Mouse (Mus musculus) ES-E14 (cell line): ENCODE measurements at regions not wholly inside any gene's neighbourhood (a gene's known extent, or its start where the extent isn't known, plus 50 kb on each side); places are given as distances from the start of the nearest gene placed in this dataset.

Source experiments
- DNase-seq: peaks from one replicate; pipeline ENCODE4 v3.0.0-alpha.2; 2013; ENCODE audit warnings: low read depth, low spot score
- H3K27ac ChIP-seq: 2 replicates; pipeline ENCODE4 v1.5.1; 2012; ENCODE audit warnings: low read depth, mild to moderate bottlenecking, low read length, moderate library complexity, mixed read lengths; ENCODE audit not compliant: poor library complexity, insufficient read depth, severe bottlenecking
- H3K36me3 ChIP-seq: 2 replicates; pipeline ENCODE4 v1.6.1; 2012; ENCODE audit warnings: mild to moderate bottlenecking, low read length, moderate library complexity, mixed read lengths; ENCODE audit not compliant: control insufficient read depth, poor library complexity, insufficient read depth, severe bottlenecking
- H3K4me1 ChIP-seq, 2 experiments: fragments of 150-350 bp in 1 of 2; sonication (generic) in 1 of 2; 2 replicates each; pipeline ENCODE4 v1.6.1; 2012; ENCODE audit warnings: low read length in 2 of 2, mild to moderate bottlenecking in 1 of 2, mixed read lengths in 1 of 2; ENCODE audit not compliant: control insufficient read depth in 2 of 2, insufficient read depth in 2 of 2, poor library complexity in 1 of 2
- H3K4me3 ChIP-seq, 2 experiments: fragments of 150-350 bp in 1 of 2; sonication (generic) in 1 of 2; 2 replicates each; pipeline ENCODE4 v1.5.1; 2012; ENCODE audit warnings: low read length in 2 of 2, low read depth in 1 of 2, mild to moderate bottlenecking in 1 of 2, mixed read lengths in 1 of 2; ENCODE audit not compliant: insufficient read depth in 1 of 2, poor library complexity in 1 of 2, severe bottlenecking in 1 of 2
- H3K9ac ChIP-seq: 2 replicates; pipeline ENCODE4 v1.6.1; 2012; ENCODE audit warnings: low read depth, mild to moderate bottlenecking, low read length, mixed read lengths; ENCODE audit not compliant: poor library complexity, insufficient read depth, severe bottlenecking
- H3K9me3 ChIP-seq: fragments of 150-350 bp; sonication (generic); 2 replicates; pipeline ENCODE4 v1.6.1; 2012; ENCODE audit warnings: low read depth, mild to moderate bottlenecking, low read length; ENCODE audit not compliant: control insufficient read depth, insufficient read depth
- CHD2 ChIP-seq: IDR thresholded peaks from 2 replicates; pipeline ENCODE4 v1.6.1; 2014; ENCODE audit warnings: mild to moderate bottlenecking, low read depth, low read length, inconsistent platforms
- HCFC1 ChIP-seq: IDR thresholded peaks from 2 replicates; pipeline ENCODE4 v1.6.1; 2012; ENCODE audit warnings: low read length, inconsistent platforms, borderline replicate concordance; ENCODE audit not compliant: insufficient read depth
- MAFK ChIP-seq: IDR thresholded peaks from 2 replicates; pipeline ENCODE4 v1.6.1; 2014; ENCODE audit warnings: mild to moderate bottlenecking, low read depth, low read length, inconsistent platforms; ENCODE audit not compliant: insufficient read depth
- ZC3H11A ChIP-seq: IDR thresholded peaks from 2 replicates; pipeline ENCODE4 v1.6.1; 2012; ENCODE audit warnings: low read depth, mild to moderate bottlenecking, inconsistent platforms, low read length, borderline replicate concordance
- ZNF384 ChIP-seq: IDR thresholded peaks from 2 replicates; pipeline ENCODE4 v1.6.1; 2012; ENCODE audit warnings: low read depth, low read length, inconsistent platforms
- in situ Hi-C, 2 experiments: fragments of 600-800 bp; cut with MboI; formaldehyde crosslinking; loops; one replicate each; pipeline ENCODE4 v1.15.1; 2025; ENCODE audit warnings: low sequenced_read_pairs in 2 of 2, inconsistent platforms in 1 of 2; ENCODE audit not compliant: unreplicated experiment in 2 of 2

- H3K9ac ChIP-seq: no peak overlapping the region
- in situ Hi-C loops: no loop called here
- no peaks in the 10 kb centered on the region for H3K36me3 ChIP-seq
- H3K27ac ChIP-seq: no peak overlapping the region
- H3K4me3 ChIP-seq: no peak overlapping the region
- no peak for TF ChIP-seq ZNF384
- no peak for TF ChIP-seq MAFK
- TF ChIP-seq ZC3H11A: no peak
- no peak for TF ChIP-seq HCFC1
- TF ChIP-seq CHD2: no peak
- no peak for DNase-seq
- H3K4me1 ChIP-seq: no peaks in the 10 kb centered on the region
- H3K9me3 ChIP-seq: no peaks in the 10 kb centered on the region
Observed at GRCm38 (mm10) chr4:131325609-131326008, 381.4 kb downstream of the Matn1 start.

GRCm38 (mm10) chr4:131329398-131329797, 385.2 kb downstream of the Matn1 start:
- Histone ChIP-seq H3K27ac (no peak overlapping the region), H3K9me3 (no peaks in the 10 kb centered on the region), H3K36me3 (no peaks in the 10 kb centered on the region), H3K4me1 (no peaks in the 10 kb centered on the region), H3K9ac (no peak overlapping the region), H3K4me3 (no peak overlapping the region)
- DNase-seq: no peak
- in situ Hi-C loops: no loop called here
- TF ChIP-seq HCFC1 (no peak), MAFK (no peak), ZNF384 (no peak)

GRCm38 (mm10) chr4:131331646-131332045, 387.5 kb downstream of the Matn1 start:
- TF ChIP-seq HCFC1: no peak
- no peak for TF ChIP-seq CHD2
- no peak for TF ChIP-seq ZNF384
- TF ChIP-seq MAFK: no peak
- Histone ChIP-seq H3K4me1 (no peaks in the 10 kb centered on the region), H3K9me3 (no peaks in the 10 kb centered on the region), H3K27ac (no peak overlapping the region), H3K9ac (no peak overlapping the region), H3K36me3 (no peaks in the 10 kb centered on the region), H3K4me3 (no peak overlapping the region)
- DNase-seq: no peak
- in situ Hi-C loops: no loop called here

GRCm38 (mm10) chr4:131336801-131337200, 392.6 kb downstream of the Matn1 start:
- no peaks in the 10 kb centered on the region for H3K4me1 ChIP-seq
- no peaks in the 10 kb centered on the region for H3K9me3 ChIP-seq
- TF ChIP-seq HCFC1 (no peak), ZC3H11A (no peak), CHD2 (no peak), ZNF384 (no peak), MAFK (no peak)
- H3K4me3 ChIP-seq: no peak overlapping the region
- no peaks in the 10 kb centered on the region for H3K36me3 ChIP-seq
- no peak for DNase-seq
- H3K9ac ChIP-seq: no peak overlapping the region
- in situ Hi-C loops: no loop called here
- H3K27ac ChIP-seq: no peak overlapping the region

- Histone ChIP-seq H3K9me3 (no peaks in the 10 kb centered on the region), H3K4me3 (no peak overlapping the region), H3K36me3 (no peaks in the 10 kb centered on the region), H3K27ac (no peak overlapping the region), H3K4me1 (no peaks in the 10 kb centered on the region), H3K9ac (no peak overlapping the region)
- in situ Hi-C loops: no loop called here
- DNase-seq: no peak
- TF ChIP-seq MAFK (no peak), ZNF384 (no peak), CHD2 (no peak), HCFC1 (no peak), ZC3H11A (no peak)
Observed at GRCm38 (mm10) chr4:131340993-131341695, 397.0 kb downstream of the Matn1 start.
